Mouse (Mus musculus): ENCODE data around the gene Unc45b.
"Not testable (repeated sequence)": the region's sequence is repeated elsewhere in the genome, so short reads cannot be mapped to it uniquely, and the experiment has no call there.

The Unc45b gene

DNA sequence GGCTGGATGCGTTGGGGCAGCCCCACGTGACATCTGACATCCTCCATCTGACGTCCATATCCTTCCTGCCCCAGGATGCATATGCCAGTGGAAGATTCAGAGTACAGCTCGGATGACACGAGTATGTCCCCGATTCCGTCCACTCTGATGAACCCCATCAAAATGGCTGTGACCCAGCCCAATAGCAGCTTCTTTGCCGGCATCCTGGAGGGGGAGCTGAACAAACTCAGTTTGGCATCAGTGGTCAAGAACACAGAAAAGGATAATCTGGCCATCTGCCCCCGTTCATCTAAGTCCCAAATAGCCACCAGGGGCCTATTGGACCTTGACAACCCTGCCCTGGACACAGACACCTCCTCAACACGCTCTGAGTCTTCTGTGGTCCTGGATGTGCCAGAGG, 12.9 kb upstream of the Unc45b start:
- DNase-seq (ENCODE audit: low spot score in 2 of 2), result no peak

- DNase-seq (ENCODE audit: low spot score in 2 of 2), result no peak
These were observed 10.6 kb upstream of the Unc45b start for GRCm38 (mm10) chr11:82899720-82900119.

DNA sequence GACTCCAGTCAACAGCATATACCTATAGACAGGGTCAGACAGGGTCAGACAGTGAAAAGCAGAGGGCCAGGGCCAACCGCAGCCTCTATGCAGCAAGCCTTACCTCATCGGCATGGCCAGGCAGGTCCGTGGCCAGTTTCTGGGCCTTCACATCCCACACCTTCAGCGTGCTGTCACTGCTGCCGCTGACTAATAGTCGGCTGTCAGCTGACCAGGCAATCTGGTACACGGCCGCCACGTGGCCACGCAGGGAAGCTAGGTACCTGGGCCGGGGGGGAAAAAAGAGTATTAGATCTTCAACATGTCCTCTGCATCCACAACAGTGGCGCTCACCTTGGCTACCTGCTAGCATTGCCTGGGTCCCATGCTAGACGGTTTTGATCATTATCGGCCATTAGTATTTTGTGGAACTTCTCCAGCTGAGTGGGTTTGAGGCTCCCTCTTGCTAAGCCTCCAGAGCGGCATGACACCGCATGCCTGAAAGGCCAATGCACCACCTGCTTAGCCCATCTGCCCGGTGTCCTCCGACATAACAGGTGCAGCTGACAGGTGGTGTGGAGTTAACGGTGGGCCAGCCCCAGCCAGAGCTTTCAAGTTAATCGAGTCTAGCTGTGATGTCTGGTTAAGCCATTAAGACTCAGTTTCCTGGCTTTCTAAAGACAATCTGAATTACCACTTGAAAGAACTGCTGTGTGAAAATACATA, 8.6 kb upstream of the Unc45b start:
- DNase-seq (ENCODE audit: low spot score in 2 of 2), result no peak

GRCm38 (mm10) chr11:82904952-82905351, 5.4 kb upstream of the Unc45b start:
- no peak for DNase-seq (ENCODE audit: low spot score in 2 of 2)

DNA sequence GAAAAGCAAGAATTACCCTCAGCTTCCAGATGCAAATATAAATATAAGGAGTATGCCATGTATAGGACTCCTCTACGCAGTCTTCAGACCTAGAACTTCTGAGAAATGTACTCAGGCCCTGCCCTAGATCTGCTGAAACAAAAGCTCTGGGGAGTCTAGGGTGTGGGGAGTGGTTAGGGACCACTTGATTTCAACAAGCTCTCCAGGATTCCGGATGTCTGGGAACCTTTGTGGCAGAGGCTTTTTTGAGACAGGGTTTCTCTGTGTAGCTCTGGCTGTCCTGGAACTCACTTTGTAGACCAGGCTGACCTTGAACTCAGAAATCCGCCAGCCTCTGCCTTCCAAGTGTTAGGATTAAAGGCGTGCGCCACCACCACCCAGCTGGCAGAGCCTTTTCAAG, 4.5 kb upstream of the Unc45b start:
- DNase-seq (ENCODE audit: low spot score in 2 of 2), result no peak

DNA sequence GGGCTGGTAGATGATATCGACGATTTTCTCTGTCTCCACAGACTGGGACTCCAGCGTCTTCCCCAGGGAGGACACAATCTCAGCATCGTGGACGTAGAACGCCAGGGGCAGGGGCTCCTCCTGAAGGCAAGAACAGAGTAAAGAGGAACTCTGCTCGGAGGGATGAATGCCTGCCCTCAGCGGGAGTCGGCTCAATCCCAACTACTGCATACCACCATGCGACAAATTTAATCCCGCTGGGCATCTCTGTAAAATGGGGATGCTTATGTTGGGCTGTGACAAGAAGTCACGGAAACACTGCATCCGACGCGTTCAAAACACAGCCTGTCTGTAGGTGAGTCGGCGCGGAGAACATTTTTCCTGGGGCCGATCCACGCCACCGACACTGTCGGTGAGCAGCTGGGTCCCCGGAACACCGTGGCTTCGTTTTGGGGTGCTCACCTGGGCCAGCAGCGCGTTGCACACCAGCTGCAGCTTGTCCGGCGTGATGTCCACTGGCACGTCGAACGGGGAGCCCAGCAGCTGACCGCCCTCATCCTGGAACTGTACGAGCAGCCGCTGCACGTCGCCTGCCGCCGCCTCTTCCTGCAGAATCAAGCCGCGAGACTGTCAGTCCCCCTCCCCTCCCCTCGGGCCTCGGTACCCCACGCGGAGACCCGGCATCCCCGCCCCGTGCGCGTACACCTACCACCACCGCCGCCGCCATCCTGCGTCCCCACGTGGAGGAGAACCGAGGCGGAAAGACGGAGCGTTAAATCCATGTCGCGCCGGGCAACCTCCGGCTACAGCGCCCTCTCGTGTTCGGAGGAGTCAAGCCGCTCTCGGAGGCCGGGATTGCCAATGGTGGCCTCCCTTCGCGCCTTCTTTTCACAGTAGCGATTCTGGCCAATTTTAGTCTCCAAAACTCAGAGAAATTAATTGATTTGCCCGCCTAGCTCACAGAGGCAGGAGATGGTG, 2.4 kb upstream of the Unc45b start, which contains the start of gene Nle1:
TSS of gene Nle1 (minus strand) at position 761 of the 957 bp plus-strand sequence.
- DNase-seq (ENCODE audit: low spot score in 2 of 2), result peak; percentile 91

GRCm38 (mm10) chr11:82908608-82908989, 1.8 kb upstream of the Unc45b start:
- DNase-seq (ENCODE audit: low spot score in 2 of 2), result no peak

DNA sequence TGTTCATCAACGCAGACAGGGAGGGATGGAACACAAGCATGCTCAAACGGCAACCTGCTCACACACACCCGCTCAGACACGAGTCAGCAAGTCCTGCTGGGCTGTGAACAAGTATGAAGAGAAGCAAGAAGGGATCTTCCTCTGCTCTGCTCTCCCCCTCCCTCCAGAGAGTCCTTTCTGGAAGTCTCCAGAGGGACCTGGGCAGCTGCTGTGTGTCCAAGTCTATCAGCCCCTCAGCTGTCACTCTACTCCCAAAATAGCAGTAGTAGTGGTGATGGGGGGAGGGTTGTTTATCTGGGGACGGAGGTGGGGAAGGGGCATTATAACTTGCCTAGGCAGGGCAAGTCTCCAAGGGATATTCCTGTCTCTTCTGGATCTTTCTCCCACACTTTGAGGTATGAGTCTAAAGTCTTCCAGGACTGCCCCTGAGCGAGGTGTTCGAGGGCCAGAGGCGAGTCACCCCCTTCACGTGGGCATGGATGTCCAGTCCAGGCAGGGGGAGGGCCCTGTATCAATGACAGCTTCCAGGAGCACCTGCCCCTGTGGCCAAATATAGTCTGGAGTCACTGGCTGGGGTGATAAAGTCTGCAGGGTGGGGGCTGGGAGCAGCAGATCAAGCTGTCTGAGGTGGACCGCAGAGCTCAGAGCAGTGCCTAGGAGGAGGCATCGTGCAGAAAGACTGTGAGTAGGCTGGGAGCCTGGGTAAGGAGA, 484 bp downstream of the Unc45b start:
- DNase-seq (ENCODE audit: low spot score in 2 of 2), result no peak

DNA sequence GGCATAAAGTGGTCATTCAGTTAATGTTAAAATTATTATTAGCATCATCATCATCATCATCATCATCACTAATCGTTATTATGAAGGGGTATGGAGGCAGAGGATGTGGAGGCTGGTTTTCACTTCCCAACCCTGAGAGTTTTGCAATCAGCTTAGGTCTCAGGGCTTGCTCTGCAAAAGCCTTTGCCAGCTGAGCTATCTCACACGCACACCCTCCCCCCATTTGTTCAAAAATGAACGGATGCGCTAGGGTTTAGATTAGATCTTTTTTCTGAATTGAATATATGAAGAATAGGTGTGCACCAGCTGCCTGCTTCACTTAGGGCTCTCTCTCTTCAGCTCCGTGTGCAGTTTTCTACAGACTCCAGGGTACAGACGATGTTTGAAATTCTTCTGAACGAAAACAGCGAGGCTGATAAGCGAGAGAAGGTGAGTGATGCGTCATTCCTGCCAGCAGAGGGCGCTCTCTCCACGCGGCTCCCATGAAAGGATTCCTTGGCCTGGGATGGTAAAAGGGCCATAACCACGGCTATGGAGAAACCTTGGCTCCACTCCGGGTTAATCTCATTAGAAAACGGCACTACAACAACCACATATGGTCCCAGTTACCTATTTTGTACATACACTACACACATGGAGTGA, 4.5 kb downstream of the Unc45b start:
- peak; percentile 61 to 64 for DNase-seq (ENCODE audit: low spot score in 2 of 2)

GRCm38 (mm10) chr11:82920768-82921167, 10.4 kb downstream of the Unc45b start:
- DNase-seq (ENCODE audit: low spot score in 2 of 2), result no peak

DNA sequence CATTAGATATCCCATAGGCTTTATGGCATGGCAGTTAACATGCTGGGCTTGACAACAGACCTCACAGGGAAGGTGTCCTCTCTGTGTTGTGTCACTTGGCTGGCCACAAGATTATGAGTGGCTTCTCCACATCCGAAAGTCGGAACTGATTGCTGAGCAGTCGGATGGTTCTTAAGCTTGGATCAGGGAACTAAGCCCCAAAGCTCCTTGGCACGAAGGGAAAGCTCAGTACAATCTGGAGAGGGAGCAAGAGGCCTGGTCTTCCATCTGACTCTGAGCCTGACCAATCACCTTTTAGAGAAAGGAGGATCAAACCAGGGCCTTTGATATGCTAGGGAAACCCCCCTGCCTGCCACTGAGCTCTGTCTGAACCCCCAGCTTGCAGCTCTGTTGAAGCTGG, 11.3 kb downstream of the Unc45b start:
- DNase-seq (ENCODE audit: low spot score in 2 of 2), result no peak

- DNase-seq (ENCODE audit: low spot score in 2 of 2), result not testable (repeated sequence)
These were observed 13.6 kb downstream of the Unc45b start for GRCm38 (mm10) chr11:82923910-82924309.

- no peak for DNase-seq (ENCODE audit: low spot score in 2 of 2)
These were observed 18.7 kb downstream of the Unc45b start for GRCm38 (mm10) chr11:82928897-82929632.

- DNase-seq (ENCODE audit: low spot score in 2 of 2), result no peak
These were observed 19.2 kb downstream of the Unc45b start for GRCm38 (mm10) chr11:82929633-82929950.

- not testable (repeated sequence) for DNase-seq (ENCODE audit: low spot score in 2 of 2)
These were observed 20.1 kb downstream of the Unc45b start for GRCm38 (mm10) chr11:82930391-82930955.

GRCm38 (mm10) chr11:82931161-82931560, 20.8 kb downstream of the Unc45b start:
- not testable (repeated sequence) for DNase-seq (ENCODE audit: low spot score in 2 of 2)

DNA sequence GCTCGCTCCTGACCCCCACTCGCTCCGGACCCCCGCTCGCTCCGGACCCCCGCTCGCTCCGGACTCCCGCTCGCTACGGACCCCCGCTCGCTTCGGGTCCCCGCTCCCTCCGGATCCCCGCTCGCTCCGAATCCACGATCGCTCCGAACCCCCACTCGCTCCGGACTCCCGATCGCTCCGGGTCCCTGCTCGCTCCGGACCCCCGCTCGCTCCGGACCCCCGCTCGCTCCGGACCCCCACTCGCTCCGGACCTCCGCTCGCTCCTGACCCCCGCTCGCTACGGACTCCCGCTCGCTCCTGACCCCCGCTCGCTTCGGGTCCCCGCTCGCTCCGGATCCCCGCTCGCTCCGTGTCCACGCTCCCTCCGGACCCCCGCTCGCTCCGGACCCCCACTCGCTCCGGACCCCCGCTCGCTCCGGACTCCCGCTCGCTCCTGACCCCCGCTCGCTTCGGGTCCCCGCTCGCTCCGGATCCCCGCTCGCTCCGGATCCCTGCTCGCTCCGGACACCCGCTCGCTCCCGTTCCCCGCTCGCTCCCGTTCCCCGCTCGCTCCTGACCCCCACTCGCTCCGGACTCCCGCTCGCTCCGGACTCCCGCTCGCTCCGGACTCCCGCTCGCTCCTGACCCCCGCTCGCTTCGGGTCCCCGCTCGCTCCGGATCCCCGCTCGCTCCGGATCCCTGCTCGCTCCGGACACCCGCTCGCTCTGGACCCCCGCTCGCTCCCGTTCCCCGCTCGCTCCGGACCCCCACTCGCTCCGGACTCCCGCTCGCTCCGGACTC, 21.5 kb downstream of the Unc45b start:
- not testable (repeated sequence) for DNase-seq (ENCODE audit: low spot score in 2 of 2)

DNA sequence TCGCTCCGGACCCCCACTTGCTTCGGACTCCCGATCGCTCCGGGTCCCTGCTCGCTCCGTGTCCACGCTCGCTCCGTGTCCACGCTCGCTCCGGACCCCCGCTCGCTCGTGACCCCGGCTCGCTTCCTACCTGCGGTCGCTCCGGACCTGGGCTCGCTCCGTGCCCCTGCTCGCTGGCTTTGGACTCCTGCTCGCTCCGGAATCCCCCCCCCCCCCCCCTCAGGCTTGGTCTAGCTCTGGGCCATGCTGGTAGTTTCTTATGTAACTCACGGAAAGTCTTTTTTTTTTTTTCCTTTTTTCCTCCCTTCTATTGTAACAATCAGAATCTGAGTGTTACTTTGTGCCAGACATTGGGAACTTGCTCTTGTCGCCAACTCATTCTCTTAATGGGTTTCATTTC, 22.8 kb downstream of the Unc45b start:
- no peak for DNase-seq (ENCODE audit: low spot score in 2 of 2)

- no peak for DNase-seq (ENCODE audit: low spot score in 2 of 2)
These were observed 33.0 kb downstream of the Unc45b start for GRCm38 (mm10) chr11:82943336-82943735.

DNA sequence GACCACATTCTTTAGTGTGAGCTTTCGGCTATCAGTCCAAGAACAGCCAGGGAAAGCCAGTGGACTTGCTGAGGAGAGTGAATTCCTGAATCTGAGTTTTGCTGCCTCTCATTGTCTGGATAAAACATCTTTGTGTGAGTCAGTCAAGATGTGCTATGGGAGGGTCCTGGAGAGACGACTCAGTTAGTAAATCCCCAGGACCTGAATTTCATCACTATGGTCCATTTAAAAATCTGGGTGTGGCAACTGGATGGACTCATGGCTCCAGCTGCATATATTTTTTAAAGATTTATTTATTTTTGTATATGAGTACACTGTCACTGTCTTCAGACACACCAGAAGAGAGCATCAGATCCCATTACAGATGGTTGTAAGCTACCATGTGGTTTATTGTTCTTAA, 35.3 kb downstream of the Unc45b start:
- DNase-seq (ENCODE audit: low spot score in 2 of 2), result no peak
